Mouse (Mus musculus) hindbrain, embryonic 12.5 days (tissue): ENCODE results near the gene Pus1. TPM values are rescaled to one million over a fixed set of nuclear protein-coding genes. Genes with fewer than 3 reads are reported as not detected.

ENCODE experiments used
- ATAC-seq: fragments of 200-750 bp; cut with Nextera tagmentation; 2 replicates; pipeline ENCODE4 v1.8.0; 2017; ENCODE audit warnings: moderate TSS enrichment; ENCODE audit not compliant: low FRiP score
- H3K27ac ChIP-seq: fragments of 300-500 bp; sonication (generic); 2 replicates; pipeline ENCODE4 v1.5.1; 2016; ENCODE audit warnings: mild to moderate bottlenecking
- H3K27me3 ChIP-seq: fragments of 300-500 bp; sonication (generic); 2 replicates; pipeline ENCODE4 v1.6.1; 2016; ENCODE audit warnings: mild to moderate bottlenecking
- H3K36me3 ChIP-seq: fragments of 300-500 bp; sonication (generic); 2 replicates; pipeline ENCODE4 v1.6.1; 2016; ENCODE audit warnings: mild to moderate bottlenecking
- H3K4me1 ChIP-seq: fragments of 300-500 bp; sonication (generic); 2 replicates; pipeline ENCODE4 v1.6.1; 2016
- H3K4me2 ChIP-seq: fragments of 300-500 bp; sonication (generic); replicated peaks from 2 replicates; pipeline ENCODE4 v1.6.1; 2016; ENCODE audit warnings: mild to moderate bottlenecking
- H3K4me3 ChIP-seq: fragments of 300-500 bp; sonication (generic); 2 replicates; pipeline ENCODE4 v1.5.1; 2016; ENCODE audit warnings: mild to moderate bottlenecking
- H3K9ac ChIP-seq: fragments of 300-500 bp; sonication (generic); 2 replicates; pipeline ENCODE4 v1.6.1; 2016; ENCODE audit warnings: mild to moderate bottlenecking, moderate library complexity
- H3K9me3 ChIP-seq: fragments of 300-500 bp; sonication (generic); replicated peaks from 2 replicates; pipeline ENCODE4 v1.6.1; 2016; ENCODE audit warnings: mild to moderate bottlenecking
- WGBS: fragments of 180-500 bp; shearing (Covaris S2); methylation state at CpG from one replicate; pipeline ENCODE4 v1.1.7; 2016; 5-methylcytosine and 5-hydroxymethylcytosine counted together
- polyA plus RNA-seq: library from polyadenylated mRNA; unstranded; fragments of >200 nt; fragmentation: Nextera tagmentation; extraction: Ambion mirVana; gene quantifications from 2 replicates; pipeline ENCODE4 v1.2.1, GENCODE M21; 2016

Pus1 gene
- polyA plus RNA-seq, result 23.4 and 24.1 TPM in 2 replicates

DNA sequence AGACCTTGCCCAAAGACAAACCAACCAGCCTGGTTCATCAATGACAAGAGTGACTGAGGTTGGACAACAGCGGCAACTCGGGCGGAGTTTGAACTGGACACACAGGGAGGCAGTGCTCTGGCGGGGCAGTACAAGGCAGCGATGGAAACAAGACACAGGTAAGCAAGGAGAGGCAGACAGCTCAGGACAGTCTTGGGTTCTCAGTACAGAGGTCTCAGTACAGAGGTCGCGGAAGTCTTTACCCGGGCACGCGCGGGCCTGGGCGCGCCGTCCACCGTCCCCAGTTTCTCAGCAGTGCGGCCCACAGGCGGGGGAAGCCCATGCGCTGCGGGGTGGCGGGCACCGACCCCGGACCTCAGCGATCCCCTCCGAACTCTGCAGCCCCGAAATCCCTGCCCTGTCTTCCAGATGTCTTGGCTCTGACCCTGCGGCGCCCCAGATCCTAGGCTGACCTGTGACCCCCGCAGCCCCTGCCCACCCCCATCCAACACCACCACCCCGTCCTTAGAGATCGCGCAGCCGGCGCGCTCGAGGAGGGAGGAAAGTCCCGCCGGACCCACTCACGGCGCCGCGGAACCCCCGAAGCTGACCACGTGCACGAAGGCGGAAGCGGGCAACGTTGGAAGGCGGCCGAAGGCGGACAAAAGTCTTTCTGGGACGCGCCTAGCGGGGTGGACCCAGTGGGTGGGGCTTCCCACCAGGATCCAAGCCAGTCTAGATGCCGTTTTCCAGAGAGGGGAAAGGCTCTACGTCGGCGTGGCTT is at the start of gene Pus1:
TSS of gene Pus1 (minus strand) at position 662 of the 763 bp plus-strand sequence.
- H3K4me3 ChIP-seq, result peak within 1 kb of the TSS; percentile 91
- H3K9ac ChIP-seq, result peak within 1 kb of the TSS; percentile 88
- WGBS, result under 1% methylated on average over 57 of the region's 57 CpGs
- no peaks in the 10 kb centered on the region for H3K27me3 ChIP-seq
- peaks cover 19% of the 10 kb centered on the region for H3K4me1 ChIP-seq
- peak; percentile 87 for ATAC-seq
- peaks cover 40% of the 10 kb centered on the region for H3K36me3 ChIP-seq
- H3K4me2 ChIP-seq, result peak within 1 kb of the TSS; percentile 97
- H3K27ac ChIP-seq, result peak within 1 kb of the TSS; percentile 12; the same call in 1 of the 2 replicates
- H3K9me3 ChIP-seq, result no peaks in the 10 kb centered on the region

DNA sequence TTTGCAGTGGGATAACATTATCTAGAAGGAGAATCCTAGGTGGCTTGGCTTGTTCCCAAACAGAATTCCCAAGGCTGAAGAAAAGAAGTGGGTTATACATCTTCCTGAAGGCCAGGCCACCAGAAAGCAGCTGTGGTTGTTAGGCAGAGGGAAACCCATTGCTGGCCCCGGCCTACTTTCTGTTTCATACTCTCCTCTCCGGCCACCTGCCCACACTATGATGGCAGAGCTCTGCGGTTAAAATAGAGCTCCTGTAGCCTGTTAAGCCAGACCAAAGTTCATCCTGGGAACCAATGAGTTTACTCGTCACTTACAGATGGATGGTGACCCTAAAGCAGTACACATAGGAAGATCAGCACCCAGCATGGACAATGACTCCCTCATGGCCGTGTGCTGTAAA is 47.1 kb upstream of the Pus1 start:
- WGBS, result 94% methylated on average over 5 of the region's 5 CpGs
- Histone ChIP-seq H3K9me3 (no peaks in the 10 kb centered on the region), H3K27ac (no peak overlapping the region), H3K9ac (no peak overlapping the region), H3K4me3 (no peak overlapping the region), H3K4me2 (no peak overlapping the region), H3K36me3 (no peaks in the 10 kb centered on the region), H3K4me1 (no peaks in the 10 kb centered on the region), H3K27me3 (no peaks in the 10 kb centered on the region)
- no peak for ATAC-seq

DNA sequence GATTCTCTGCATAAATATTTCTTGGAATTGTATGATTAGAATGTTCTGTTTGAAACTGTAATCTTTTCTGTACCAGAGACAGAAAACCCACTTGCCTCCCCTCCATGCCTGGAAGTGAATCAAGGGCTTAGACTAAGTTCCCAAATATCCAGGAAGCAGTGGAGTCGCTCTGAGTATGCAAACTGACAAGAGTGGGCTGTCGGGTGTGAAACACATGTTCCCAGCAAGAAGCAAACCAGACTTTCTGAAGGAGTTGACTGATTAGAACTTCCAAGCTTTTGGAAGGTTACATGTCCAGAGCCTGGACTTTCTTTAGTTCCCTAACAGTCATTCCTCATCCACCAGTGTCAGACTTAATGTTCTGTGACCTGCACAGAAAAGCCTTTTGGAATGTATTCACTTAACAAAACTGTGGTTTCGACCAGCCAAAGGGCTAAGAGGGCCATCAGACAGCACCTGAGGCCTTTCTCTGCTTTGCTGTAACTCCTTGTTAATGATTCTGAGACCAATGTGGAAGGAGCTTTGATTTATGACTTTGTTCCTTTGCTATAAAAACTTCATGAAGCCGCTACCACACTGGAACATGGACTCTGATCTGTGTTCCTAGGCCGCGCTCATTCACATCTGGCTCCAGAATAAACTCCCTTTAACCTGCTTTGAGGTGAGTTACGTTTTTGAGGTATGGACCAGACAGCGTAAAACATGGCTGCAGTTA is 46.5 kb upstream of the Pus1 start:
- no peak for ATAC-seq
- no peak overlapping the region for H3K27ac ChIP-seq
- H3K4me1 ChIP-seq, result no peaks in the 10 kb centered on the region
- no peaks in the 10 kb centered on the region for H3K9me3 ChIP-seq
- WGBS, result 92% methylated on average over 8 of the region's 8 CpGs
- no peak overlapping the region for H3K4me2 ChIP-seq
- no peaks in the 10 kb centered on the region for H3K27me3 ChIP-seq
- H3K9ac ChIP-seq, result no peak overlapping the region
- H3K36me3 ChIP-seq, result no peaks in the 10 kb centered on the region
- H3K4me3 ChIP-seq, result no peak overlapping the region

GRCm38 (mm10) chr5:110824421-110824820 is 44.0 kb upstream of the Pus1 start:
- Histone ChIP-seq H3K4me3 (no peak overlapping the region), H3K4me1 (no peaks in the 10 kb centered on the region), H3K27me3 (no peaks in the 10 kb centered on the region), H3K9ac (no peak overlapping the region), H3K36me3 (no peaks in the 10 kb centered on the region), H3K9me3 (no peaks in the 10 kb centered on the region), H3K27ac (no peak overlapping the region), H3K4me2 (no peak overlapping the region)
- ATAC-seq, result no peak
- WGBS, result 87% methylated on average over 4 of the region's 4 CpGs

GRCm38 (mm10) chr5:110809667-110810325 is 29.3 kb upstream of the Pus1 start, which contains the start of gene Ulk1:
Ulk1 (minus strand) TSS chr5:110810097.
- WGBS, result under 1% methylated on average over 79 of the region's 80 CpGs

GRCm38 (mm10) chr5:110808821-110809666 is 28.6 kb upstream of the Pus1 start:
- Histone ChIP-seq H3K9me3 (no peaks in the 10 kb centered on the region), H3K27ac (peak overlapping the region; percentile 87), H3K9ac (peak overlapping the region; percentile 98), H3K27me3 (no peaks in the 10 kb centered on the region), H3K4me3 (peak overlapping the region; percentile 96), H3K4me1 (peaks cover 42% of the 10 kb centered on the region), H3K4me2 (peak overlapping the region; percentile 99), H3K36me3 (peaks cover 14% of the 10 kb centered on the region; the same call in 1 of the 2 replicates)
- ATAC-seq, result peak; percentile 4; the same call in 1 of the 2 replicates
- 2% methylated on average over 27 of the region's 27 CpGs for WGBS

More at GRCm38 (mm10) chr5:110809667-110810325, 29.3 kb upstream of the Pus1 start, which contains the start of gene Ulk1:
- Histone ChIP-seq H3K9ac (peak within 1 kb of the TSS; percentile 98), H3K27me3 (no peaks in the 10 kb centered on the region), H3K27ac (peak within 1 kb of the TSS; percentile 87), H3K4me3 (peak within 1 kb of the TSS; percentile 96), H3K4me1 (peaks cover 42% of the 10 kb centered on the region), H3K9me3 (no peaks in the 10 kb centered on the region), H3K36me3 (peaks cover 8% of the 10 kb centered on the region; the same call in 1 of the 2 replicates), H3K4me2 (peak within 1 kb of the TSS; percentile 99)
- peak; percentile 94 for ATAC-seq

DNA sequence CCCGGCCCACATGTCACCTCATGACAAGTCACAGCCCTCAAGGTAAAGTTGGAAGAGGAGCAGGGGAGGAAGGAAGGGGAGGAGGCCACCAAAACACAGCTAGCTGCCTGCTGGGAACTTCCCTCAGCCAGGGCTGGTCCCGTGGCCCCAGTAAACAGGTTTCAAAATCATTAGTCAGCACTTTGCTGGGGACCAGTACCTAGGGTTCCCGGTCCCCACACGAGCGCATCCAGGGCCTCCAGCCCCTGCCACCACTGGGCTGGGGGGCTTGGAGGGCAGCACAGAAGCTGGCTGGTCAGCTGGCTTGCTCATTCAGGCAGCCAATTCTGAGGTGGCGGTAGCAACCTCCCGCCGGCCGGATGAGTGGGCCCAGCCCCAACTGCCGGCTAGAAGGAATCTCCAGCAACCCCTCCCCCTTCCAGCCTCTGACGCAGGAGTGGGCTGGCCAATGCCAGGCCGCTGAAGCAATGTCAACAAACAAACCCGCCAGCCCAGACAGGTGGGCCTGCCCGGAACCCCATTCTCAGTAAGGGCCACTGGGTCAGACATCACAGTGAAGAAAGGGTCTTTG is 27.7 kb upstream of the Pus1 start:
- Histone ChIP-seq H3K27ac (peak overlapping the region; percentile 1; the same call in 1 of the 2 replicates), H3K36me3 (peaks cover 16% of the 10 kb centered on the region; the same call in 1 of the 2 replicates), H3K9me3 (no peaks in the 10 kb centered on the region), H3K4me2 (peak overlapping the region; percentile 99), H3K27me3 (no peaks in the 10 kb centered on the region), H3K4me1 (peaks cover 42% of the 10 kb centered on the region), H3K4me3 (peak overlapping the region; percentile 96), H3K9ac (peak overlapping the region; percentile 98)
- 4% methylated on average over 14 of the region's 14 CpGs for WGBS
- peak; percentile 41; the same call in 1 of the 2 replicates for ATAC-seq

DNA sequence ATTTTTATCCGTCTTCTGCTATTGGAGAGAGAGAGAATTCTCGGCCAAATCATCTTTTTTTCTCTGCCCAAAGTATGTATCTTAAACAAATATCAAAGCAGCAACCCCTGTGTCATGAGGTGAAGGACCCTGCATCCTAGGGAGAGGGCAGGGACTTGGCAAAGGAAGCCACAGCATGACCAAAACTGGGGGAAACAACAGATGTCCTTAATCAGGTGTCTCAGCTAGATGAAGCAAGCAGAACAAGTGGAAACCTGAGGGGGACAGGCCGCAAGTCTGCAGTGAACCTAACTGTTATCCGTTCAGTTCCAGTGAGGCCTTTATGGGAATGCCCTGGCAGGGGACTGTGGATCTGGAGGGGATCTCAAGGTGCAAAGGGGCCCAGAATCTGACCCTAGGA is 27.0 kb upstream of the Pus1 start:
- Histone ChIP-seq H3K27ac (peak overlapping the region; percentile 1; the same call in 1 of the 2 replicates), H3K4me3 (peak overlapping the region; percentile 96), H3K4me1 (peaks cover 44% of the 10 kb centered on the region), H3K4me2 (peak overlapping the region; percentile 99), H3K27me3 (no peaks in the 10 kb centered on the region), H3K9ac (peak overlapping the region; percentile 98), H3K9me3 (no peaks in the 10 kb centered on the region), H3K36me3 (peaks cover 18% of the 10 kb centered on the region)
- no peak for ATAC-seq
- WGBS, result 84% methylated on average over 4 of the region's 4 CpGs

- H3K9me3 ChIP-seq, result no peaks in the 10 kb centered on the region
- H3K4me1 ChIP-seq, result peaks cover 44% of the 10 kb centered on the region
- no peak overlapping the region for H3K27ac ChIP-seq
- no peak for ATAC-seq
- no peak overlapping the region for H3K4me3 ChIP-seq
- WGBS, result 86% methylated on average over 1 of the region's 1 CpGs
- no peak overlapping the region for H3K9ac ChIP-seq
- peaks cover 25% of the 10 kb centered on the region for H3K36me3 ChIP-seq
- no peaks in the 10 kb centered on the region for H3K27me3 ChIP-seq
- H3K4me2 ChIP-seq, result no peak overlapping the region
Measured at GRCm38 (mm10) chr5:110806676-110807075, 26.2 kb upstream of the Pus1 start.

DNA sequence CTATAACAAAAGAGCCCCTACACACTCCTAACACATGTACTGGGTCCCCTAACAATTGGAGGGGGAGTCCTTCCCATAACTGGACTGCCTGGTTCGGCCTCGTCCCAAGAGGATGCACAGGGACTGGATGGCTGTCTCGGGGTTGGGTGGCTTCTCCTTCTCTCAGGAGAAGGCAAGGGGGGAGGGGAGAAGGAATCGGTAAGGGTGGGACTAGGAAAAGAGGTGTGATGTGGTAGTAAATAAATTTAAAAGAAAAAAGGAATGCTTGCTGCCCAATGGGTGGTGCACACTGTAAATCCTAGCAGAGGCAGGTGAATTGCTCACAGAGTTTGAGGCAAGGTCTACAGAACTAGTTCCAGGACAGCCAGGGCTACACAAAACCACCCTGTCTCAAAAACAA is 25.7 kb upstream of the Pus1 start:
- 97% methylated on average over 4 of the region's 4 CpGs for WGBS
- ATAC-seq, result no peak
- Histone ChIP-seq H3K27ac (no peak overlapping the region), H3K4me3 (no peak overlapping the region), H3K27me3 (no peaks in the 10 kb centered on the region), H3K9me3 (no peaks in the 10 kb centered on the region), H3K4me2 (no peak overlapping the region), H3K4me1 (peaks cover 44% of the 10 kb centered on the region), H3K9ac (no peak overlapping the region), H3K36me3 (peaks cover 29% of the 10 kb centered on the region)
